Mouse (Mus musculus) embryonic fibroblast, embryonic 13.5 days (primary cell): ENCODE results near the gene Mrpl40. TPM values are rescaled to one million over a fixed set of nuclear protein-coding genes. Genes with fewer than 3 reads are reported as not detected.

Source experiments
- H3K27ac ChIP-seq: 2 replicates; pipeline ENCODE4 v1.5.1; 2012; ENCODE audit warnings: low read length, control low read depth, inconsistent platforms; ENCODE audit not compliant: insufficient read depth
- H3K4me1 ChIP-seq: 2 replicates; pipeline ENCODE4 v1.6.1; 2011; ENCODE audit warnings: low read length; ENCODE audit not compliant: control insufficient read depth, insufficient read depth
- H3K4me3 ChIP-seq: 2 replicates; pipeline ENCODE4 v1.5.1; 2011; ENCODE audit warnings: mild to moderate bottlenecking, control low read depth, low read length; ENCODE audit not compliant: insufficient read depth
- CTCF ChIP-seq: IDR thresholded peaks from 2 replicates; pipeline ENCODE4 v1.5.1; 2011; ENCODE audit warnings: mild to moderate bottlenecking, control low read depth, low read length, moderate library complexity, borderline replicate concordance; ENCODE audit not compliant: insufficient read depth
- POLR2A ChIP-seq: IDR thresholded peaks from 2 replicates; pipeline ENCODE4 v1.6.1; 2011; ENCODE audit warnings: low read depth, mild to moderate bottlenecking, control low read depth, low read length, moderate library complexity
- polyA plus RNA-seq: library from polyadenylated mRNA; stranded (reverse); fragments of >200 nt; gene quantifications from 2 replicates; pipeline ENCODE4 v1.2.4, GENCODE M21; 2011; ENCODE audit warnings: low read depth; ENCODE audit not compliant: missing spikeins, insufficient read length

Mrpl40 gene
- polyA plus RNA-seq, 1 experiment = 43.7 TPM

- no peaks in the 10 kb centered on the region for H3K4me1 ChIP-seq
- no peak overlapping the region for H3K27ac ChIP-seq
- no peak for TF ChIP-seq CTCF
- no peak for TF ChIP-seq POLR2A
- no peak overlapping the region for H3K4me3 ChIP-seq
These were observed 47.6 kb downstream of the Mrpl40 start for GRCm38 (mm10) chr16:18829102-18829501.

GRCm38 (mm10) chr16:18828630-18829029 lies 48.0 kb downstream of the Mrpl40 start:
- Histone ChIP-seq H3K4me1 (no peaks in the 10 kb centered on the region), H3K4me3 (no peak overlapping the region), H3K27ac (no peak overlapping the region)
- no peak for TF ChIP-seq CTCF
- TF ChIP-seq POLR2A = no peak

DNA sequence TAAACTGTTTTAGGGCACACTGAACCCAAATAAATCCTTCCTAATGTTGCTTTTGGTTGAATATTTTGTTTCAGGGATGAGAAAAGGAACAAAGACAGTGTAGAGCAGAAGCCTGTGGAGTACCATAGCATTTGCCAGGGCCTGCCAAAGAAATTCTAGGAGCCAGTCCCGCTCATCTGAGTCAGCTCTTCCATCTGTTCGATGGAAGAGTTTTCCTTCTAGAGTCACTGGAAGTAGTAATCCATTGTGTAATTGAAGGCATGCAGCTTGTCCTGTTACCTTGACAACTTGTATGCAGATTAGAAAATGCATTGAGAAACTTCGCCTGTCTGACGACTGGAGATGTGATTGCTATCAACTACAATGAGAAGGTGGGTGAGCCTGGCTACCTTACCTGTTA lies 53.7 kb downstream of the Mrpl40 start:
- Histone ChIP-seq H3K4me3 (no peak overlapping the region), H3K27ac (no peak overlapping the region), H3K4me1 (no peaks in the 10 kb centered on the region)
- TF ChIP-seq CTCF (no peak), POLR2A (no peak)

GRCm38 (mm10) chr16:18822356-18822755 lies 54.3 kb downstream of the Mrpl40 start:
- TF ChIP-seq CTCF (no peak), POLR2A (no peak)
- no peak overlapping the region for H3K27ac ChIP-seq
- H3K4me1 ChIP-seq = no peaks in the 10 kb centered on the region
- H3K4me3 ChIP-seq = no peak overlapping the region

Other genes starting within 250 kb of the Mrpl40 start
- gene Sept5, start 246.9 kb downstream of the Mrpl40 start, polyA plus RNA-seq = 82.3 and 89.3 TPM in 2 replicates
- gene Cldn5, start 100.0 kb downstream of the Mrpl40 start, polyA plus RNA-seq = not detected in 2 replicates
- gene Ufd1, start 65.1 kb downstream of the Mrpl40 start, polyA plus RNA-seq = 89.6 and 90.8 TPM in 2 replicates
- 17.2 and 20.3 TPM in 2 replicates for gene Cdc45, start 64.9 kb downstream of the Mrpl40 start, polyA plus RNA-seq
- gene 2510002D24Rik, start 40.3 kb downstream of the Mrpl40 start, polyA plus RNA-seq = 7.9 and 11.7 TPM in 2 replicates
- 4.2 and 5.7 TPM in 2 replicates for gene Gm28539, start 40.3 kb downstream of the Mrpl40 start, polyA plus RNA-seq
- 48.8 and 59.8 TPM in 2 replicates for gene Hira, start 175 bp upstream of the Mrpl40 start, polyA plus RNA-seq